Mouse (Mus musculus): Measurements from ENCODE around the gene Gm27027.

Gene Gm27027

DNA sequence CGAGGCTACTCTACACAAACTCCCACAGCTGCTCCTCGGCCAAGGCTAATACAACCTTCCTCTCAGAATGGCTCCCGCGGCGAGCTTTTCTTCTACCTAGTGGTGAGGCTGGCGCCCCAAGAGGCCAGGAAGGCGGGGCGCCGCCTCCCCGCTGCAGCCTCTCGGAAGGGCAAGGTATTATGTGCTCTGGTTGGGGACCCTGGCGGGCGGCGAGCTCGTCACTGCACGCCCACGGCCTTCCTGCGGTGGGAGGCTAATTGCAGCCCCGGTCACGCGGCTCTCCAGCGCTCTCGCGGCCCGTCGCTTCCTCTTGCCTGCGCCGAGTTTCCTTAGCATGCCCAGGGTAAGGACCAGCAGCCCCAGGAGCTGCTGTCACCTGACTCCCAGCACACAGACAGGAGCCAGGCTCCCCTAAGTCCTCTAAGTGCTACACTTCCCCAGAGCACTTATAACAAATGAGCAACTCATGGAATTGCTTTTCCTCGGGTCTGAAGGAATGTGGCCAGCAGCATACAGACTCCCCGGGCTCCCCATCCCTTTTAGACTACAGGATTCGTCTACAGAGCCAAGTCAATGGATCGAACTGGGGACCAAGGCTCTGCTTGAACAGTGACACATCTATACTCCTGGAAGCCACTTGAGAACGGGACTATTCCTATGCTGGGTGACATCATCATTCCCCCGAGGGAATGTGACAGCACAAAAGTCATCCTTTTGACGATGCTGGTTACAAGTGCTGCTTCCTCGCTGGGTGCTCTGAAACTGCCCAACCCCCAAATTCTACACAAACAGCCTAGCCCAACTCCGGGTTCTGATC, 19.5 kb downstream of the Gm27027 start:
- peak; percentile 52 for DNase-seq (ENCODE audit: low spot score)

DNA sequence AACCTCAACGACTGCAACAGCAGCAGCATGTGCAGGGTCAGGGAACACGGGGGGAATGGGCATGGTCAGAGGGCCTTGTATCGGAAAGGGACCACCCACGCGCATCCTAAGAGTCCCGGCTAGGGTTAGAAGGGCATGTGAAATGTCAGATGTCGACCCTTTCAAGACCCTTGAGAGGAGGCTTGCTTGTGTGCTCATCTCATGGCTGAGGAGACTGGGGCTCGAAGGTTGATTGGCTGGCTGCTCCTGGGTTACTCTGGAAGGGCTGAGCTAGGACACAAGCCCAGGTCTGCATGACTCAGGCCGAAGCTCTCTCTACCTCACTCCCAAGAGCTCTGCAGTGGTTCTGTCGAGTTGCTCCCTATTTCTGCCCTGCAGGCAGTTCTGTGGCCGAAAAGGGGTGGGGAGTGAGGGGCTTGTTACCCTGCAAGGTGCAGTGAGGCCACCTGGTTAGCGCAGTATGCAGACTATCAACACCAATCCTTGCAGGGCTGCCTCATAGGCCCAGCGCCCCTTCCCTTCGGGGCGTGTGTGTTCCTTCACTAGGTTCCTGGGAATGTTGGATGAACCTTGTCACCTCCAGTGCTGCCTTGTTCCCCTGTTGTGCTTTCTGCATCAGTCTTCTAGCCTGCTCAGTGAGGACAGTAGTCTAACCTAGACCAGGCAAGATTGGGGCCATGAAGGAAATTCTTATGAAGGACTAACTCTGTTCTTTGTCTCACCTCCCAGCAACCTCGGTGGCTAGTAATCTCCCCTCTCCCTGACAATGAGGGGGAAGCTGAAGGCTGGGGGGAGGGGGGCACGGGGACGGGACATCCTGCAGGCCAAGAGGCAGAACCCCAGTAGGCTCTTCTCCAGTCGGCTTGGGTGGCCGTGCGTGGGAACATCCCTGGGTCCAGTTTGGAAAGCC, 20.4 kb downstream of the Gm27027 start:
- no peak for DNase-seq (ENCODE audit: low spot score)

DNA sequence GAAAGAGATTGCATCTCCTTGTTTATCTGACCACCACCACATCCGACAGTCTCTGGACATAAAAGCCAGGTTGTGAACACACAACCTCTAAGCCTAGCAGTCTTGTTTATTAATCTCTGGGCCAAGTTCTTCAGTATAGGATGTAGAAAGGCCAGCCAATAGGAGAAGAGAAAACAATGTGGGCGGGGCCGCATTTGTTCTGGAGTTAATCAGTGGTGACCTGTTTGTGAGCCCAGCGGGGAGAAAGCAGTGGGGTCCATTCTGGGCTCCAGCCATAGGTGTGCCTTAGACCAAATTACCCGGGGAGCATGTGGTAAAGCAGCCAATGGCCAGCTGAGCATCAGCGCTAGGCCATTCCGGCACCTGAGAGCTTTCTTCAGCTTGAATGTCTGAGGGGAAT, 21.1 kb downstream of the Gm27027 start:
- DNase-seq (ENCODE audit: low spot score) = no peak

DNA sequence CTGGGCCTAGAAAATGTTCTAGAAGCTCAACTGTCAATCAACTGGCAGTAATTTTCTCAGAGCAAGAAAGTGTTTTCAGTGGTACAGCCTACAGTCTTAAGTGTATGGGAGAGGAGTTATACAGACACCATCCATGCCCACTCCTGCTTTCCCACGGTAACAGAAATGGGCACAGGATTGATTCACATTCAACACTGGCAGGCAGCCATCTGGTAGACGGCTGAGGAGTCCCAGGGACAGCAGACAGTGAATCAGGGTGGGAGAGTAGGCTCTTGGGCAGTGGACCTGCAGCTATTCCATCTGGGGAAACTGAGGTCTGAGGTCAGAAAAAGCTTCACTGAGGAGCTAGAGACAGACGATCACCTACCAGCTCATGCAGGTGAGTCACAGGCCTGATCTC, 24.5 kb downstream of the Gm27027 start:
- DNase-seq (ENCODE audit: low spot score) = no peak

DNA sequence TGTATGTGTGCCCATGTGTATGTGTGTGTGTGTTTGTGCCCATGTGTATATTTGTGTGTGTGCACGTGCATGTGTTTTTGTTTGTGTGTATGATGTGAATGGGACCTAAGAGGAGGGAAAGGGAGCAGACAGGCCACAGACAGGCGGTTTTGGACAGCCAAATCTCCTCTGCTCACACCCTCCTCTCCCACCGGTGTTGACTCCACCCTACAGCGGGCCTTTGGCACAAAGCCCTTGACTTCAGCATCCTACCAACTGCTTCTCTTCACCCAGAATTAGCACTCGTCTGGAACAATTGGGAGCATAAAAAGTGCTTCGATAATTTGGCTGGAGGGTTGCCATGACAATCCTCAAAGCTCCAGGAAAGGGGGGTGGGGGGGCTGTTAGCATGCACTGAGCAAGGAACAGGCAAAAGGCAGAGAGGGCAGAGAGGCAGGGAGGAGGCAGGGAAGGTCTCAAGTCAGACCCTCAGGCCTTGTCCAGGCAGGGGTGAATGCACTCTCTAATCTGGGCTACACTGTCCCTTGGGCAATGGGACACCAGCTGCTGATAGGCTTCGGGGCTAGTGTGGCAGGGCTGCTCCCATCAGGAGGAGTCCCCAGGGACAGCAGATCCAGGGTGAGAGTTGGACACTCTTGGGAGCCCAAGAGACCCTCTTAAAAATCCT, 31.5 kb downstream of the Gm27027 start:
- DNase-seq (ENCODE audit: low spot score) = peak; percentile 46

DNA sequence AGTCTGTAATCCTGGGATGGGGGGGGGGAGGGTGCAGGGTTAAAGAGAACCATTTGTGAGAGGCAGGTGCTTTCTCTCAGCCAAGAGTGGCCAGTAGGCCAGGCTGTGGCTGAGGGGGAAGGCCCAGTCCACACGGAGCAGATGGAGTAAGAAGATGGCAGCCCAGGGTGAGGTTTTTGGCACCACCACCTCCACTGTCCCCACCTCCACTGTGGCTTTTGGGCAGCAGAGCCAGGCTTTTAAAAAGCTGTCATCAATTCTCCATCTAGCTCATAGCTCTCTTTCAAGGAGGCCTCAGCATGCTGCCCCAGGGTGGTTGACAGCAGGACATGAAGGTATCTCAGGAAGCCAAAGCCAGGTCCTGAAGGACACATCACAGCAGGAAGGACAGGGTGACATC, 32.4 kb downstream of the Gm27027 start:
- no peak for DNase-seq (ENCODE audit: low spot score)

DNA sequence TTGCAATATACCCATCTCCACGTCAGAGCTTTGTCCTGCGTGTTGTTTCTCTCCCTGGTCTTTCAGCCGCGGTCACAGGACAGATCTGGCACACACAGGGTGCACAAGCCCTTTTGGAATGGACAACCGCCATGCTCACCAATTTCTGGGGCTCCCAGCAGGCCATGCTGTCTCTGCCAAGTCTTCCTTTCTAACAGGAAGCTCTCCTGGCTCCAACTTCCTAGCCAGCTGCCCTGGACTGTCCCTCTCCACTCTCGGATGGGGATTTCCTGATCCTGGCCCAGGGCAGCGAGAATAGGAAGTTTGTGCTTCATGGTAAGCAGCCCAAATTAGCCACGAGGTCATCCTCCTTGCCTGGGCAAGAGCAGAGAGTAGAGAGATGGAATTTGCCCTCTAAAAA, 34.4 kb downstream of the Gm27027 start:
- DNase-seq (ENCODE audit: low spot score) = peak; percentile 56

DNA sequence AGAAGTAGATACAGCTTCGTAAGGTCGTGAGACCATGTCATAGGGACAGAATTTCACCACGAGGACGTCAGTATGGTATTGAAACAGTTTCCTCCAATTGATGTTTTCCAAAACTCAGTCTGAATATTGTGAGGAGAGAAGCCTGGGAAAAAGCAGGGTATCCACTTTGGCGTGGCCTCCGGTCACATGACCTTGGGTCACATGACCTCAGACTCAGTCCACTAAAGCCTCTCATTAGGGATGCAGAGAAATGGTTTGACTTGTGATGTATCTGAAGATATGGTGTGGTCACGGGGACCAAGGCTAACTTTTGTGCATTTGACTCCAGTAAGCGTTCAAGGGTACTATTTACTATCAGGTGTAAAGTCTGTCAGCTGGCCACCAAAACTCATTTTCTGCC, 36.8 kb downstream of the Gm27027 start:
- no peak for DNase-seq (ENCODE audit: low spot score)

DNA sequence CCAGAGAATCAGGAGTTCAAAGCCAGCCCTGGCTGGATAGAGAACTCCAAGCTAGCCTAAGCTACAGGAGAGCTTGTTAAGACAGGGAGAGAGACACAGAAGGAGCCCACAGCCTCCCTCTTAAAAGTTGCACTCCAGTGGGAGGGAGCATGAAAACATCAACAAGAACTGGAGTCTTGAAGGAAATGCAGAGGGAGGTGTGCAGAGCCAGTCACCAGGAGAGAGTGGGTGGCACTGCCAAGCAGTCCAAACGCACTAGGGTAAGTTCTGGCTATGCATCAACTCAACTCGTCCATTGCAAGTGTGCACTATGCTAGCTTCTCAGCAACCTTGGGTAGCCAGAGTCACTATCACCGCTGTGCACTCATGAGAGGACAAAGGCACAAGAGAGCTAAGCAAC, 37.9 kb downstream of the Gm27027 start:
- DNase-seq (ENCODE audit: low spot score) = no peak

DNA sequence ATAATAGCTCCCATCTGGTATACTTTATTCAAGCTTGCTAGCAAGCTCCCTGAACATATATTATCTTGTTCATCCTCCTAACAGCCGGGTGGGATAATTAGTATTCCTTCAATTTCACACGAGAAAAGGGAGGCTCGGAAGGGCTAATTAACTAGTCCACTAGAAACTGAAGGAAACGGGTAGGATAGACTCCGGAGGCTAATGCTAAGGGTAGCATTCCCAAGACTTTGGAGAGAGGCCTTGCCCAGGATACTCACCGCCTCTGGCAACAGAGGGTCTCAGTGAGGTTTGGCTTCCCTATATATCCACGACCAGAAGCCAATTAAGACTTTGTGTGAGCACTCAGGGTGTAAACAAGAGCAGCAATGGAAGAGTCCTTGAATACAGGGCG, 38.4 kb downstream of the Gm27027 start:
- DNase-seq (ENCODE audit: low spot score) = no peak

DNA sequence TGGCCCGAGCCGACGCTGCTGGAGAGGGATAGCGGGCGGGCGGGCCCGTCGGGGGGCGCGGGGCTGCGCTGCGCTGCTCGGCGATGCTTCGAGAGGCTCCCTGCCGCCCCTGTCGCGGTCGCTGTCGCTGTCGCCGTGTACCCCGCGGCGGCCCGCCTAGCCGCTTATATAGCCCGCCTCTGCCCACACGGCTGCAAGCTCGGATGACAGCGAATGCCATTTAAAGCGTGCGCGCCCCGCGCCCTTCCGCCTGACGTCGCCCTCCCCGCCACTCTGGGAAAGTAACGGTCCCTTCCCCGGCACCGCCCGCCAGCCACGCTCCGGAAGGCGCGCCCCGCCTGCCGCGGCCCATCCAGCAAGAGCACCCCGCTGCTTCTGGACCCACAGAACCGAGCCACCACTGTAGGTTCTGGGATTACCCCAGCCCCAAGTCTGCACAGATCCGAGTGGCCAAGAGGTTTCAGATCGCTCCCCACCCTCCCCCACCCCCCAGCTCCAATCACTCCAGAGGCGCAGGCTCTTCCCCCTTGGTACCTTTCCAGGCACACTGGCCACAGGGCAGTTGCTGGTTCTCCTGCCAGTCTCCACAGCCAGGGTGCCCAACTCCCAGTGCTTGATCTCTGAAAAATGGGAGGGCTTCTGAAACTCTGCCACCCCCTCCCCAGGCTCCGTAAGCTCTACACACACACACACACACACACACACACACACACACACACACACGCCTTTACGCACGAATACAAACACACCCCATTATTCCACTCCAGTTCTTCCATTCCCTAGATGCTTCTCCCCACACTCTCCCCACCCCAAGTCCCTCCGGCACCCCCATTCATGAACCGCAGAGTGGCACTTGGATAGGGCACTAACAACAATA, 39.0 kb downstream of the Gm27027 start, which contains the start of gene Gm13889:
Gene Gm13889 (minus strand): TSS at position 294 of the 877 bp plus-strand sequence.
- DNase-seq (ENCODE audit: low spot score) = peak; percentile 84

DNA sequence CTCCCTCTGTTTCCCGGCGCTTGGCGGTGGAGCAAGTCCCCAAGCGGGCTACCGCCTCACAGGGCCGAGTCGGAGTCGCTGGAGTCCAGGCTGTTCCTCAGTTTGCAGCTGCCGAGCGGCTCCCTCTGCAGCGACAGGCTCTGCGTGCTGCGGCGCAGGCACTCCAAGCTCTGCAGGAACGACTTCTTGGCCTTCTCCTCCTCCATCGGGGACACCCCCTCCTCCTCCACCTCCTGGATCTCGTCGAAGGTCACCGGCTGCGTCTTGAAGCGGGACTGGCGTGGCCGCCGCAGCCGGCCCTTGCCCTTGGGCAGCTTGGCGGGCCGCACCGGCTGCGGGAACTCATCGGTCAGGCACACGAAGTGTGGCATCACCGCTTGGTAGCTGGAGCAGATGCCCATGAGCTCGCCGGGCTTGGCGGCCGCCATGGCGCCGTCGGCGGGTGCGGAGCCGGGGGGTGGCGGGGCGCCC, 39.8 kb downstream of the Gm27027 start:
- peak; percentile 26 for DNase-seq (ENCODE audit: low spot score)

DNA sequence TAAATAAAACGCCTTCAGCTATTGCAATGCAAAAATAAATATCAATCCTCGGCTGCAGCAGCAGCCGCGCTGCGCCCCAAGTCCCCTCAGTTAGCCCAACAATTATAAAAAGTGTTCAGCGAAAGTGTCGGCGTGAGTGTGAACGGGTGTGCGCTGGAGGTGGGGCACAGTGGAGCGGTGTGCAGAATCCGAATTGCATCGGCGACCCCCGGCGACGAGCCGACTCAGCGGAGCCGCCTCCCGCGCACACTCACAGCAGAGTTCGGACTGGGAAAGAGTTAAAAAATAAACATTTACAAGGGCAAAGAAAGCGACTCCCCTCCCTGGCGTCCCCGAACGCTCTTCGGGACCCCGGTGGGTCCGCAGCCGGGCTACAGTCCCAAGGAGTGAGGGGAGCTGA, 40.3 kb downstream of the Gm27027 start:
- DNase-seq (ENCODE audit: low spot score) = no peak

DNA sequence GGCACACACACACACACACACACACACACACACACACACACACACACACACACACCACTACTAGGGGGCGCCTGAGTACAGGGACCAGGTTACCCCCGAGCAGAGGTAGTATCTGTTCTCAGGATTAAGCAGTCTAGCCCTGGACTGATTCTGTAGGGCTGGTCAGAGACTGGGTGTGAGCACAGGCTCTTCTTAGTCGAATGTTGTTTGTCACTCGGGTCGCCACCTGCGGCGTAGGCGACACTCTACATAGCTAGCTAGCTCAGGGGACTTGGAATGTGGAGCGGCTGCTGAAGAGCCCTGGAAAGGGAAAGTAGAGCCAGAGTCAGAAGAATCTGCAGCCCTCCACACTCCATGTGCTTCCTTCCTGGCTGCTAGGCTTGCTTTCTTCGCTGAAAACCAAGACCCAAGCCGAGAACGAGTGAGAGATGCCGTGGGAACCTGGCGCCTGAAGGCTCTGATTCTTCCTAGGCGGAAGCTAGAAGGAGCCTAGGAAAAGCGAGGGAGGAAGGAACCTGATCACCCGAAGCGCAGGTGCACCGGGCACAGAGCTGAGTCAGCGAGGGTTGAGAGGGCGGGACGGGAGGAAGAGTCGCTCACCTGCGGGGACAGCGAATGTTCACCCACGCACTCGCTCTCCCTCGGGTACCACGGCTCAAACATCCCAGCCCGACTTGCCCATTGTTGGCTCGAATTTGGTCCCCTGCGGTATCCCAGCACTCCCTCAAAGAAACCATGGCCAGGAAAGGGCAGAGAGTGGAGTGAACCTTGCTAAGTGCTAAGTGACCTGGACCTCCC, 41.2 kb downstream of the Gm27027 start:
- DNase-seq (ENCODE audit: low spot score) = no peak

DNA sequence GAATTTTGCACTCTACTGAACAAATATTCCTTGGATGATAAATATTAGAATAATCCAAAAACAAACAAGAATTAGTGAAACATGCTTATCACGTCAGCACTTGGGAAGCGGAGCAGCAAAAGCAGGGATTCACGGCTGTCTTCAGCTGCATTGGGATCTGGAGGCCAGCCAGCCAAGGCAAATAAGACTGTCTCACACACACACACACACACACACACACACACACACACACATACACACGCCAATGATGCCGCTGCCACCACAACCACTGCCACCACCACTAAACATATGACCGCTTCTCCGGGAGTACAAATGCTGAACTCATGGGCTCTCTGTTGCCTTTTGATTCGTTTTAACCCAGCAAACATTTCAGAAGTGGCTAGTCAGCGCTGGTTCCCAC, 42.4 kb downstream of the Gm27027 start:
- DNase-seq (ENCODE audit: low spot score) = no peak

DNA sequence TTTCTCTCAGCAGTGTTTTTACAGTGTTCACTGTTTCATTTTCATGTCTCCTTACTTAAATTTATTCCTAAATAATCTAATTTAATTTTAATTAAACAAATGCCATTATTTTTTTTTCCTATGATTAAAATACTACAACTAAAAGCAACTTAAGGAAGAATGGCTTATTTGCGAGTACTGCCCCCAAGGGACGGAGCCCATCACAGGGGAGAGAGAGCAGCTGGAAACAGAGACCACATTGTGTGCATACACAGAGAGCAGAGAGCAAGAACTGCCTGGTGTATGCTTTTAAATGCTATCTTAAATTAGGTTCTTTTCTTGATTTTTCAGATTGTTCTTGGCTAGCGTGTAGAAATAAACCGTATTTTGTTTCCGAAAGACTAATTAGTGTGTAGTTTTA, 49.2 kb downstream of the Gm27027 start:
- no peak for DNase-seq (ENCODE audit: low spot score)

DNA sequence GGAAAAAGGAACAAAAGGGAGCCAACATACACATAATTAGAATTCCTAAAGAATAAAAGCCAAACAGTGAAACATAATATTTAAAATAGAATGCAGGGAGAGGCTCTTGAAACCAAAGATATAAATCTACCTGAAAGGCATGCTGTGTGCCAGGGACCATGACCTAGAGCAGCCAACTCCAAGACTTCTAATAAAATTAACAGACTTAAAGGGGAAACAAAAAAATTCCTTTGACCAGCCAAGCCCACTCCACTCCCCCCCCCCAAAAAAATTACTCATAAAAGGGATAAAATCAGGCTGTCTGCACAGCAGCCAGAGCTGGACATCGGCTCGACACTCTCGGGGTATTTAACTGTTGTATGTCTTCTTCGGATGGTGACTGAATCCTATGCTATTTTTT, 51.3 kb downstream of the Gm27027 start:
- DNase-seq (ENCODE audit: low spot score) = no peak

DNA sequence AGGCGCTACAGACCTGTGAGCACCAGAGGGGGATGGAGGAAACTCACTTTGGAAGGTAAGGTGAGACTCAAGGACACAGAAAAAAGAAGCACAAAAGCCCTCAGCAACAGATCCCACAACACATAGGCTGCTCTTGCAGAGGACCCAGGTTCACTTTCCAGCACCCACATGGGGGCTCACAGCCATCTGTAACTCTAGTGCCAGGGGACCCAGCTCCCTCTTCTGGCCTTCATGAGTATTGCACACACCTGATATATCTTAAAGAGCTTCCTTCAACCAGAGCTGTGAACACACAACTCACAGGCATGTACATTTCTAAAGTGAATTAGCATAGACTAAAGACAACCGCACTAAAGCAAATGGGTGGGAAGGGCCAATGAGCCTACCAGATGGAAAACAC, 52.1 kb downstream of the Gm27027 start:
- DNase-seq (ENCODE audit: low spot score) = no peak

DNA sequence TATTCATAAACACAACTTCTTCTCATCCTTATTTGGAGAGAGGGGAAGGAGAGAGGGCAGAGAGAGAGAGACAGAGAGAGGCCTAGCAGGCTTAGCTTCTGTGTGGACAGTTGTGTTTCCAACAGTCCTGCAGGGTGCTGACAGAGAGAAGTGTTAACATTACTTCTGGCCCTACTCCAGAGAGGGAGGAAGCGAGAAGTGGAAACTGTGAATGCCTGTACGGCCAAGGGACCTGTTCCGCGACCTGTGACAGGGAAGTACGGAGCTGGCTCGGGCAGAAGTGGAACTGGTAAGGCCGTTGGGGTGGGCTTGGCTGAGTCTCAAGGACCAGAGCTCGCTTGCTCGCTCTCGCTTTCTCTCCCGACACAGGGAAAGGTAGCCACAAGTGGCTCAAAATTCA, 54.5 kb downstream of the Gm27027 start:
- DNase-seq (ENCODE audit: low spot score) = peak; percentile 57

DNA sequence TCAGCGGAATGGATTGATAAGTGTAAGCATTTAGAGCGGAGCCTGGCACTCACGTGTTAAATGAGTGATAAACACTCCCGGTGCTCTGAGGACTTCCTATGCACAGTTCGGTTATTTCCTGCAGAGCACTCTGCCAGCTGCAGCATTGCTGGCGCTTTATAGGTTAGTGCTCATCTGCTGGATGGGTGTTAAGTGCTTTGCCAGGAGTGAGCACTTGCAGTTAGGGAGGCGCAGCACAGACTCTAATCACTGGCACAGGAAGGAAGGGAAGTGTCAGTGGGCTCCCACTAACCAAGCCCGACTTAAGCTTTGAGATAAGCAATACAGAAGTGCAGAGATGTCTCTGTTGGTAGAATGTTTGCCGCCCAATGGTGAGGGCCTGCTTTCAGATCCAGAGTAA, 57.6 kb downstream of the Gm27027 start:
- no peak for DNase-seq (ENCODE audit: low spot score)

DNA sequence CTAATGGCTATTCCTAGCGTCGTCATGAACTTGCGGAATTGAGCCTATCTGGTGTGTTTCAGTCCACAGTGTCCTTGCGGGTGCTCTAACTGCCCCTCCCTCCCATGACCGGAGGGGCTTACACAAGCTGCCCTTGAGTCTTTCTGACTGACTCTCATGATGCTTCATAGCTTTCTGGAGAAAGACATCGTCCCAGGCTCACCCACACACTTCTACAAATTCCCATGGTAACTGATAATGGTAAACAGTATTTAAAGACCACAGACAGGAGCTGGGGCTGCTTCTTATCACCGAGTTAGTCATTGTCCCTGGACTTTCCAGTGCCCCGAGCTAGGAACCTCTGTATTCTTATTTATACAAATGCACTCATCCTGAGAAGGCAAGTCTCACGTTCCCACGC, 67.3 kb downstream of the Gm27027 start:
- no peak for DNase-seq (ENCODE audit: low spot score)

Measured in lung, postnatal 25 days (tissue).